Mouse (Mus musculus): ENCODE measurements at regions not wholly inside any gene's neighbourhood (a gene's known extent, or its start where the extent isn't known, plus 50 kb on each side); places are given as distances from the start of the nearest gene placed in this dataset.

DNA sequence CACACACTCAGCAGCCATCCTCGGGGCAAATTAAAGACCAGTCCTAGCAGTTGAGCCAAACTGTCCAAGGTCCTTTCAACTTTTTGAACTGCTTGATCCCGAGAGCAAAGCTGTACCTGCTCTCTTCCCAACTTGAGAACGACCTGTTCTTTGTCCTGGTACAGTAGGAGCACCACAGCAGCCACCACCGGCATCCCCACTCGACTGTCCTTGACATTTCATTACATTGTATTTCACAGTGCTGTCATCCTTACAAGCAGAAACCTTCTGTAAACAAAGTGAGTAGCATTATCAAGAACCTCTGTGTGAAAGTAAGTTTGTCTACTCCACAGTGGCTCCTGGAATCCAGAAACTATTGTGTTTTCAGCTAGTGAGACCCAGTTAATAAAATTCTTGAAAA, 240.2 kb upstream of the Zfp462 start:
- no peak for DNase-seq
- intact Hi-C loops (cut with DNase I), result no loop called here

DNA sequence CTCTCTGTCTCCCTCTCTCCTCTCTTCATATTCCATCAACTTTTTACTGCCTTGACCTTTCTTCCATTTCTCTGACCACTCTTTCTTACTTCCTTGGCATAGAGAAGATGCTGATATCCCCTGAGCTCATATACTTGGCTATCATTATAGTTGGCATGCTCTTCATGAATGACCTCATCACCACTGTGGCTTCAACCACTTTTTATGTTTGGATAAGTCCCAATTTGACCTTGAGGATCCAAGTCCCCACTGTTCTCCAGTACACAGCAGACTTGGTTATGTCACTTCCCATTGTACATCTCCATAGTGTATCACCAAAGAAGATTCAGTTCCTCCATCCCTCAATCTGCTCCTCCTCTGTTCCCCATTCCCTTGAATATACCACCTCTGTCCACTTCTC, 235.1 kb upstream of the Zfp462 start:
- intact Hi-C loops (cut with DNase I), result no loop called here
- no peak for DNase-seq

DNA sequence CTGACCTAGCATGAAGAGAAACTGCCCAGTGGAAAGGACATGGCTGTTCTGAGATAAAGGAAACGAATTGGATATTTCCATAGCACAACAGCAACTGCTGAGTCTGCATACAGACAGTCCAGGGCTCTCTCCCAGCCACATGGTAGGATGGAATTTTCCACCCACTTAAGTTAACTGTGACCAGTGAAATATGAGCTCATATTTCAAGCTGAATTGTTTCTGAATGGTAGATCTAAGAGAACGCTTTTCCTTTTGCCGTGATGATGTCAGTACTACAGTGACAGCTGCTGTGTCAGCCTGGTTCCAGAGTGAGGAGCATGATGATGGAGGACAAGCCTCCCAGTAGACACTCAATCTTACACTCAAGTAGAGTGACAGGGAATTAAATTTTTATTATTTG, 231.9 kb upstream of the Zfp462 start:
- DNase-seq, result no peak
- intact Hi-C loops (cut with DNase I), result no loop called here

DNA sequence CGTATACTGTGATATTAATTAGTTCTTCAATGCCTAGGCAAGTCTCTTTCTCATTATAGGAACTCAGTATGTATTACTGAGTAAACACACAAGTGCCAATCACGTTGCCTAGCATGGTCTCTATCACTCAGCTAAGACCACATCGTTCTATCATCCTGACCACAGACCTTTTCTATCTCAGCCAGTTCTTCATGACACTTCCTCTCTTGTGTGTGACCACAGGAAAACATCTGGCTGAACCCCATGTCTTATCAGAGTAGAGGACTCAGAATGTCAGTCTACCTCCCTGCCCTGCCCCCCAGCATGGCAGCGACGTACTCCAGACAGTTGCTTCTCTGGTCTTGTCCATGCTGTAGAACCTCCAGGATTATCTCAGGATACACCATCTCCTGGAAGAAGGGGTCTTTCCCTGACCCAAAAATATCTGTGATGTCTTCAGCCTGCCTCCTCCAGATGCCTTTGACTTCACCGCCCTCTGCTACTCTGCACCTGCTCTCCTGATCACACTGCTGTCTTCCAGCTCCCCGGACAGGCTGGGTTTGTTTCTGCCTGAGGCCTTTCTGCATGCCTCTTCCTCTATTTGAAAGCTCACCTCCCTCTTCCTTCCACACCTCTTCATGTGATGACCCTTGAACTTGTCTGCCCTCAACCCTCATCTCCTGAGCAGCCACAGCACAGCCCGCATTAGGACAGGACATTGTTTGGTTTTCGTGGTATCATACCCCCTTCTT, 230.1 kb upstream of the Zfp462 start:
- intact Hi-C loops (cut with DNase I), result no loop called here
- no peak for DNase-seq

DNA sequence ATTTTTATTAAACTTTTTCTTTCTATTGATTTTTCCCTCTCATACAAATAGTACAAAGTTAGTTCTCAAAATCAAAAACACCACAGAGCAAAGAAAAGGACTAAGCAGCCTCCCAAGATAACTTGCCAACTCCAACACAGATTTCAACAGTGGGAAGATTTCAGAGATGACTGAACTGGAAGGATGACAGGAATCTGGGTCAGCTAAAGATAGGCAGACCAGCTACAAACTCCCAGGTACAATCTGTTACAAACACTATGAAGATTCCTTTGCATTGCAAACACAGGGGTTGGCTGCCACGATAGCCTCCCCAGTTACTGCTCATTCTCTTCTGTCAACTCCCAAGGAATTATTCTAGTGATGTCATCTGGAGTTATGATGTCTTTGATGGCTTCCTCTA, 226.8 kb upstream of the Zfp462 start:
- intact Hi-C loops (cut with DNase I), result no loop called here

DNA sequence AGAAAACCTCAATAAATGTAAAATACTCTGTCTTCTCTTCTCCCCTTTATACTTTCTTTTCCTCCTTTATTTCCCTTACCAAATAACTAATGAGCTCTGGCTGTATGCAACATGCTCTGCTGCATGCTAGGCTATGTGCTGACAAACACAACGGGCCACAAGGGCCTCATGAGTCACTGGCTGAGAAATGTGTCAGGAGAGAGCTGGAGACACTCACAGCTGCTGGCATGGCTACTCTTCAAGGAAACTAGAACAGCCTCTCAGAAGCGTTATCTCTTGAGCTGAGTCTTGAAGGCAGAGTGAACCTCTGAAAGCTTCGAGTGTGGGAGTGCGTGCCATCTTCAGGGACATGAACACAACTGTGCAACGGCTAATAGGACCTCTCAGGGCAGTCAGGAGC, 205.8 kb upstream of the Zfp462 start:
- intact Hi-C loops (cut with DNase I), result no loop called here

More for the DNA sequence above, 226.8 kb upstream of the Zfp462 start:
- no peak for DNase-seq

DNA sequence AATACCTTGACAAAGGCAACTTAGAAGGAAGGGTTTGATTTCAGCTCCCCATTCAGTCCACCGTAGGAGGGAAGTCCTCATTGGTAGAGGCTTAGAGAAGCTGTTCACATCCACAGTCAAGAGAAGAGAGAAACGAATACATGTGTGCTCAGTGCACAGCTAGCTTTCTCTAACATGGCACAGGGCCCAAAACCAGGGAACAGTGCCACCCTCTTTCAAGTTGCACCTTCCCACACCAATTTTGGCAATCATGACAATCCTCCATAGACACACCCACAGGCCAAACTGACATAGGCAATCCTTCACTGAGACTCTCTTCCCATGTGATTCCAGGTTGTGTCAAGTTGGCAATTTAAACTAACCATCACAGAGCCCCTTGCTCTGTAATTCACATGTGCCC, 193.4 kb upstream of the Zfp462 start:
- no peak for DNase-seq
- intact Hi-C loops (cut with DNase I), result no loop called here

More for the DNA sequence above, 205.8 kb upstream of the Zfp462 start:
- no peak for DNase-seq

DNA sequence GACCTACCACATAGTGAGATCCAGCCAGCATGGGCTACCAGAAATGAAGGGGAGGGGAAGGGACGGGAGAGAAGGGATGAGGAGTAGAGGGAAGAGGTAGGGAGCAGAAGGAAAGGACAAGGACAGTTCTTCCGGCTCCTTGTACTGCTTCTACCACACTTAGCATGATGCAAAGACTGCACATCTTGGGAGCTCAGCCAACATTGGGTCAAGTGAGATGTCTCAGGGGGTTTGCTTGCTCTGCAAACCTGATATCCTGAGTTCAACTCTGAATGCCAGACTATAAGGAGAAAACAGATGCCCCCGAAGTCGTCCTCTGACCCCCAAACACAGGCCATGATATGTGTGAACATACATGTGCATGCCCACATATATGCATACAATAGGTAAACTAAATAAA, 188.4 kb upstream of the Zfp462 start:
- no peak for DNase-seq

DNA sequence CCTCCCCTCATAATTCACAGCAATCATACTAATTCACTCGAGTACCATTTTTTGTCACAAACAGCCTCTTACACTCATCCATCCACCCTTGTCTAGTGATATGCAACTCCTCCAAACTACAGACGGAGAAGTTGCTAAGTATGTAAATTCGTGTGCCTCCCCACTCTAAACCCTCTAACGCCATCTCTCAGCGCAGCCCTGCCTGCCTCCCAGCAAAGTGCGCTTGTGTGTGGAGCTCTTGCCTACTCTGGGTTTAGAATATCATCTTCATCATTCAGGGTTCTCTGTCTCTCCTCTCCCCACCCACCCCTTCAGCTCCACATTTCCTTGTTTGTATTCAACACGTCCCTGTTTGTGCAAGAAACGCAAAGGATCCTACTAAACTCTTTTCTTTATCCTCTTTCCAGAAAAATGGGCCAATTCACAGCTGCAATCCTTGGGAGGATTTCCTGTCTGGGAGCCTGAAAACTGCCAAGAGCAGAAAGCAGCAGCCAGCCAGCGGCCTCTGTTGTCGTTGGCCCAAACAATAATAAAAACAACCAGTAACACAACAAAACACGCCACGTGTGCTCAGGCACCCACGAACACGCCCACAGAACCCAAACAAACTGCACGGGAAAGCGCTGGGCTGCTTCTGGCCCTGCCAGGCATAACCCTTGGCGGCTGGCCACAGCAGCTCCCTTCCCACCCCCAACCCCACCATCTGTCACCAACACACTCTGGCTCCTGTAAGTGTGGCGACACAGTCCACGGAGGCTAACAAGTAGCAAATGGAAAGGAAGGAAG, 186.9 kb upstream of the Zfp462 start:
- intact Hi-C loops (cut with DNase I), result no loop called here
- peak; percentile 8 to 50 for DNase-seq

More for the DNA sequence above, 188.4 kb upstream of the Zfp462 start:
- intact Hi-C loops (cut with DNase I), result no loop called here

DNA sequence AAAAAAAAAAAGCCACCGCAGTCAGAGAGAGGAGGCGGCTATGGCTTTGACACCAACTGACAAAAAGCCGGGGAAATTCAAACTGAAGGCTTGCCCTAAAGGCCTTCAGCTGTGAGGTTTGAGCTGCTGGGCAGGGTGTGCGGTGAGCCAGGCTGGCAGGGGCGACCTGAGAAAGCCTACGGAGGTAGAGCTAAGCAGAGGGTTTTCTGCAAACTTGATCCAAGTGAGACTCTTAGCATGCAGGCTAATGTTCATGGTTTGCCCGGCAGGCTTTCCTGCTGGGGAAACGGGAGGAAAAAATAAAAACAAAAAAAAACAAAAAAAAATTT, 186.4 kb upstream of the Zfp462 start:
- DNase-seq, result no peak
- intact Hi-C loops (cut with DNase I), result no loop called here

DNA sequence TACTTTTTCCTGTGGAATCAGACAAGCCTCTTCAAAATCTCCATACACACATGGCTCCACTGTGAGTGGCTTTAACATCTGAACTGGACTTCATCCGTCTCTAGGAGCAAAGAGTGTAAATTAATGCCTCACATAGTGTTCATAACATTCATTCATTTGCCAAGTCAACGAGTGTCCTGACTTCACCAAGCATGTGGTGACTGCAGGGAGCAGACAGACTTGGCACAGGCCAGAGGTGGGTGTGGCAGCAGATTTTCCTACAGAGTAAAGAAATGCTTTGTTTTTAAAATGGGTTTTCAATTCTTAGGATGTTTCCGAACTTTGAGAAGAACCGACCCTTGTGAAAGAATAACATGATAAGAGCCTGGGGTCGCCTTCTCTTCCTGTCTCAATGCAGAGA, 183.6 kb upstream of the Zfp462 start:
- intact Hi-C loops (cut with DNase I), result no loop called here
- peak in 1 of 2 experiments; percentile 14 for DNase-seq

DNA sequence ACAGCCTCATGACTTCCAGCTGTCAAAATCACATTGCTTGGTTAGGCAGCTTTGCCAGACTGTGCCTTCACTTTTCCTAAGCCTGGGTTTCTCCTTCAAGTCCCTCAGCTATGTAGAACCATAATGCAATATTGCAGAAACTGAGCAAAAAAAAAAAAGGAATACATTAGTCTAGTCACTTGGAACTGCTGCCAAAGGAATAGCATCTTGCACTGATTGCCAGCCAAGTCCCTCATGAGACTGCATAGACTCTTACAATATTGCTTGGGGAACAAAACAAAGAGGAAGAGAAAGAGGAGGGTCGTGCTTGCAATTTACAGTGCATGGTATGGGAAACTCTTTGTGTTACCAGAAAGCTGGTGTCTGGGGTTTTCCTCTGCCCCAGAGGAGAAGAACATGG, 179.8 kb upstream of the Zfp462 start:
- DNase-seq, result no peak
- intact Hi-C loops (cut with DNase I), result no loop called here

DNA sequence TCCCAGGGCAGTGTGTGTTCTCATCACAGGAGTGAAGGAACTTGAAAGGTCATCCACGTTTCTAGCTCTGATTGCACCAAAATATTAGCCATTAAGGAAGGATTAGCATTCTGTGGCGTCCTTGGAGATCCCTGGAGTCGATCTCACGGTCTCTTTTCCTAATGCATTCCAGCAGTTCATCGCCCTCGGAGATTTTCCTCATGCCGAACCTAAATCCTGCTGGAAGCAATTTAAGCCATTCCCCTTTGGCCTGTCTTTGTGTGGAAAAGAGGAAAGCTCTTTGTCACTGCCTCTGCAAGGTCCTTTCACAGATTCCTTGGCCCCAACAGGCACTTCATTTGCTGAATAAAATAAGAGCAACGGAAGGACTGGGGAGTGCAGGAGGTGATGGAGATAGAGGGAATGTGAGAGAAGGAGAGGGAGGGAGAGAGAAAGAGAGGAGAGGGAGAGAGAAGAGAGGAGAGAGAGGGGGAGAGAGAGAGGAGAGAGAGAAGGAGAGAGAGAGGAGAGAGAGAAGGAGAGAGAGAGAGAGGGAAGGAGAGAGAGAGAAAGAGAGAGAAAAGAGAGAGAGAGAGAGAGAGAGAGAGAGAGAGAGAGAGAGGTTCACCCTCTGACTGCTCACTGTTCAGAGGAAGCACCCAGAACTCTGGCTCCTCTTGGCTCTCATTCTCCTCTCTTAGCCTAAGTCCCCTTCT, 177.2 kb upstream of the Zfp462 start:
- DNase-seq, result no peak
- intact Hi-C loops (cut with DNase I), result no loop called here

DNA sequence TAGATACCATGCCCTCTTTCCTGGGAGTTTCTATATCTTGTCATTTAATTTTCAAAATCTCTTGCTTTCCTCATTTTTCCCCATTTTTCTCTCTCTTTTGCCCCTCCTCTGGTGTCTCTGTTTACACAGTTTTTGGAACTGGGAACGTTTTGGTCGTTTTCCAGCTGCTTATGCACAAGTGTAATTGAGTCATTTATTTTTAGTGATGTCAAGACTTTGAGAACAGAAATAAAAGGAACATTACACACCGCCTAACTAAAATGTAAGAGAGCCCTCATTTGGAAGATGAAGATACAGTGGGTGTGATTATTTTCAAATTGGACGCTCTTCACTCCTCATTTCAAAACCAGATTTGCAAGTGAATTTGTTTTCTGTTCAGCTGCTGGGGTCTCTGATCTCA, 176.0 kb upstream of the Zfp462 start:
- no peak for DNase-seq
- intact Hi-C loops (cut with DNase I), result no loop called here

DNA sequence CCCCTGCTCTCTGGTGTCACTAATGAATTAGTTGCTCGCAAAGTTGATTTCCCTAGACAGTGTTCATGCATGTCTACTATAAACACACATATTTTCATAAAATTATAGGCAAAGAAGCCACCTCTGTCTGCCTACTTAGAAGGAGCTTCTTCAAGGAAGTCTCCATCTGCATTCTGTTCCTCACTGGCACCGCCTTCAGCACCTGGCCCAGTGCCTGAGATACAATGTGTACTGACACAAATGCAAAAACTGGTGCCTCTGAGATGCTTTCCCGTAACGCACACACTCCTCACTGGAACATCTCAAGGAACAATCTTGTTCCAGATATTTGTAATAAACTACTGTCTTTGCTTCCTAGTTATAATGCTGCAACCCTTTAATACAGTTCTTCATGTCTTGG, 170.8 kb upstream of the Zfp462 start:
- DNase-seq, result no peak
- intact Hi-C loops (cut with DNase I), result no loop called here

DNA sequence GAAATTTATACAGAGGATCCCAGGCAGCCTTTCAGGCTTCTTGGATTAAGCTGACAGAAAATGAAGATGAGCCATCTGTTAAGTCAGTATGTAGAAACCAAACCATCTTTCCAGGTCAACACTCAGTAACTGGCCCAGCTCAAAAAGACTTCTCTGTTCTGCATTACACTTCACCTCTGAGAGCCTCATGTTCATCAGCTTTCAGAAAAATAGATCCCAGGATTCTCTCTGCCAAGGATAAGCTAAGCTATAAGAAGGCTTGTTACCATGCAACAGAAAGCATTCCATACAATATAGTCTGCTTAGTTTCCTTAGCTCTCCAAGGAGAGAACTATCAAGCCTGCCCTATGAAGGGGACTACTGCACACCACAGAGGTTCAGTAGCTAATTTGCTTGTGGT, 170.1 kb upstream of the Zfp462 start:
- DNase-seq, result no peak
- intact Hi-C loops (cut with DNase I), result no loop called here

DNA sequence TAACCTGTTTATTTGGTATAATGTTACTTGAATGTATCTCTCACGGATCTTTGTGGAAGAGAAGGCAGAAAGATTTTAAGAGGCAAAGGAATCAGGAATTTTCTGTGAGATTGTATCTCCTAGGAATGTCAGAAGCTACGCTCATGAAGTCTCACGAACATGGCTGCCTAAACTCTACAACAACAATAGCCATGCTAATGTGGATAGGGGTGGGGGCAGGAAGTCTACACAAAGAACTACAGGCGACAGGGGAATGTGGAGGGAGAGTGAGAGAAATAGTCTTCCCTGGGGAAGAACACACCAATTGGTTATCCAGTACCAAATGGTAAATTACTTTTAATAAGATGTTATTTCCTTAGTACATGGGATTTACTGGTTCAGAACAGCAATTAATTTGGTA, 164.3 kb upstream of the Zfp462 start:
- DNase-seq, result no peak
- intact Hi-C loops (cut with DNase I), result no loop called here

DNA sequence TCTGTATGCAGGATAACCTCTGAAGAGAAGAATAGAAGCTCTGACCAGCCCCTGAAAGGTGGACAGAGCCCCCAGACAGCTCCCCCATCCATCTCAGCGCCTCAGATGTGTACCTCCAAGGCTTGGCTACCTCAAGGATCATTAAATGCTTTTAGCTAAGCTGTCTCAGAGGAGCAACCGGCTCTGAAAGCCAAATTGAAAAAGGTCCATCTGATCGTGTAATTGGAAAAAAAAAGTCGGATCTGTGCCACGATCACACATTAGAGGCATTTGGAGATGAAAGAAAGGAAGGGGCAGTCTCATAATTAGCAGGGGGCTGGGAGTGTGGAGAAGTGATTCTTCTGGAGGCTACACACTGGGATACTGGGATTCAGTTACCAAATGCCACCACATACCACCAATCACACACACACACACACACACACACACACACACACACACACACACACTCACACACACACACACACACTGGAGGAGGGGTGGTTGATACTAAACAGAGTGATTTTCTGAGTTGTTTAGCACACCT, 153.6 kb upstream of the Zfp462 start:
- intact Hi-C loops (cut with DNase I), result no loop called here
- no peak for DNase-seq

DNA sequence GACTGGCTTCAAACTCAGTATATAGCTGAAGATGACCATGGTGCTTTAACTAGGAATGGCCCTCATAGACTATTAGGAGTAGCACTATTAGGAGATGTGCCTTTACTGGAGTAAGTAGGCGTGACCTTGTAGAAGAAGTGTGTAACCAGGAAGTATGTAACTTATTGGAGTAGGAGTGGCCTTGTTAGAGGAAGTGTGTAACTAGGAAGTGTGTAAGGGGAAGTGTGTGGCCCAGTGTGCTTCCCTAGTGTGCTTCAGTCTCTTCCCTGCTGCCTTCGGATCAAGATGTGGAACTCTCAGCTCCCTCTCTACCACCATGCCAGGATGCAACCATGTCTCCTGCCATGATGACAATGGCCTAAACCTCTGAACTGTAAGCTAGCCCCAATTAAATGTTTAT, 151.0 kb upstream of the Zfp462 start:
- intact Hi-C loops (cut with DNase I), result no loop called here
- DNase-seq, result no peak

DNA sequence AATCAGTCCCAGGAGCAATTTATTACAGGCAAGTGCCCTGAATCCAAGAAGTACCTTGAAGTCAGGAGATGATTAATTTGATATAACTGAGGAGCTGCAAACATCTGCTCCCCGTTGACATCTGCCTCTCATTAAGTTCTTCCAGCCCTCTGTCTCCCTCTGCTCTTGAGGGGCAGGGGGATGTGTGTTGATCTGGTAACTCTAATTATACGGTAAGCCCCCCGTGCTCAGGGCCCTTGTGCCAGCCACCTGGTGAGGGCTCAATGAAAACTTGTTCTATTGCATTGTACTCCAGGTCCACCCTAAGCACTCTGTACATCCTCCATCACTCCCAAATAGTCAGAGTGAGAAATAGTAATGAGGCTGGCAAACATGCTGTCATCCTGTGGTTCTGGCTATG, 149.6 kb upstream of the Zfp462 start:
- intact Hi-C loops (cut with DNase I), result no loop called here
- no peak for DNase-seq

DNA sequence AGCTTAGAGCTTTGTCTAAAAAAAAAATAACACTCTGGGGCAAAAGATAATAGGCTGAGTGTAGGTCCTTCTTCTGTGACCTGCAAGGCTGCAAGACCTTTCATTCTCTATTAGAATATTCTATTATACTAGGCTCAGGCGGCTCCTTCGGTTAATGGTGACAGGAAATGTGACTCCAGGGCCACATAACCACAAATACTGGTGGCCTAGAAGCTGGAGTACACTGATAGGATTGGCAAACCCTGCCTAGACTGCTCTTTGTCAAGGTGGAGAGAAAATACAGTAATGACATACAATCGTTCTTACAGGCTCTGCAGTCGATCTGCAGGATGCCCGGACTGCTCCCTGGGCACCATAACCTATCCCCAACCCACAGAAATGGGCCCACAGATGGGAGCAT, 146.3 kb upstream of the Zfp462 start:
- no peak for DNase-seq
- intact Hi-C loops (cut with DNase I), result no loop called here

DNA sequence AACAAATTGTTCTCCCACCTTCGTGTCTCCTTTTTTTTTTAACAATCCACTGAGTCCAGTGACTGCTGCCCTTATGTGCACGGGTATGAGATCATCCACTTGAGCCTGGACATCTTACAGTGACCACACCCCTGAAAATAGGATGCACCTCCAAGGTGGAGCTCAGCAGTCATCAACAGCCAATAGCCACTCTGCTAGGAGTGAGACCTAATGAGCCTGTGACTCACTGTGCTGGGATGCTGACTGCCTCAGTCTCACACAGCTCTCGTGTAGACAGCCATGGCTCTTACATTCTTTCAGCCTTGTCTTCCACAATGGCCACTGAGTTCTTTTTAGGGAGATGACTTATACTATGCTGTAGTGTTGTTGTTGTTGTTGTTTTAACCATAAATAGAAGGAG, 133.7 kb upstream of the Zfp462 start:
- DNase-seq, result no peak
- intact Hi-C loops (cut with DNase I), result no loop called here

All from gastrocnemius, postnatal 36 days (tissue).